8 mouse cellular contexts compared by ENCODE assay signal in genomic region chr16:35154245-35154640, GRCm38 (mm10). TPM values are rescaled to one million over a fixed set of nuclear protein-coding genes. Genes with fewer than 3 reads are reported as not detected.
DNase-seq lines count a peak whose midpoint lies in the region; ATAC-seq and TF ChIP-seq lines count a peak whose summit lies in the region.

No protein-coding gene starts in this region.

- ATAC-seq in megakaryocyte, adult 5-6 weeks (ENCODE audit: poor library complexity, severe bottlenecking), result no peak
- ATAC-seq in liver, postnatal 0 days, result no peak

- peak overlapping the region; percentile 96 for H3K4me3 ChIP-seq in megakaryocyte, embryonic 14.5 days (replicated peaks)
- peak overlapping the region; percentile 54 for H3K4me3 ChIP-seq in liver, postnatal 0 days (ENCODE audit: low read depth, low read length)

- peak overlapping the region; percentile 78 for H3K4me2 ChIP-seq in liver, postnatal 0 days (ENCODE audit: low read depth, low read length)

- TF ChIP-seq EP300 in liver, postnatal 0 days (IDR thresholded peaks at IDR 0.05; ENCODE audit: low read depth), result no peak

- peaks cover 85% of the 10 kb centered on the region for H3K4me1 ChIP-seq in megakaryocyte, embryonic 14.5 days
- H3K4me1 ChIP-seq in liver, postnatal 0 days (ENCODE audit: insufficient read depth), result peaks cover 14% of the 10 kb centered on the region

- DNase-seq in cerebellum, postnatal 36 days, result peak; percentile 62 to 65
- DNase-seq in heart, adult 18-20 months, result peak; percentile 55 to 57
- DNase-seq in kidney, postnatal 4 days, result peak; percentile 54 to 62
- no peak for DNase-seq in liver, postnatal 0 days
- peak; percentile 84 to 87 for DNase-seq in right cerebral cortex, postnatal 10 days (ENCODE audit: low spot score in 2 of 2)
- no peak for DNase-seq in gastrocnemius, postnatal 25 days

- WGBS in liver, postnatal 0 days (ENCODE audit: insufficient replicate concordance), result under 1% methylated on average over 29 of the region's 29 CpGs

- H3K27me3 ChIP-seq in megakaryocyte, embryonic 14.5 days (replicated peaks), result peaks cover 81% of the 10 kb centered on the region
- H3K27me3 ChIP-seq in liver, postnatal 0 days (ENCODE audit: insufficient read depth, low read length), result peaks cover 81% of the 10 kb centered on the region

- no peak for TF ChIP-seq CTCF in liver, postnatal 0 days (IDR thresholded peaks at IDR 0.05; ENCODE audit: low read depth)

- no peaks in the 10 kb centered on the region for H3K9me3 ChIP-seq in megakaryocyte, embryonic 14.5 days
- H3K9me3 ChIP-seq in liver, postnatal 0 days (ENCODE audit: low read length), result no peaks in the 10 kb centered on the region

- H3K36me3 ChIP-seq in megakaryocyte, embryonic 14.5 days (replicated peaks; ENCODE audit: low read length), result peaks cover 7% of the 10 kb centered on the region
- H3K36me3 ChIP-seq in liver, postnatal 0 days (replicated peaks; ENCODE audit: insufficient read depth, low read length), result no peaks in the 10 kb centered on the region

- no peak overlapping the region for H3K9ac ChIP-seq in liver, postnatal 0 days (replicated peaks)

- no peak overlapping the region for H3K27ac ChIP-seq in liver, postnatal 0 days (ENCODE audit: low read depth)

RNA-seq across cellular contexts. Expression of gene Adcy5, which starts 0.4 kb away (rescaled TPM):
- 3.9 and 4.7 TPM in 2 replicates for polyA plus RNA-seq in megakaryocyte, embryonic 14.5 days (2012; ENCODE audit: insufficient read depth, low replicate concordance)
- not detected in 2 replicates for total RNA-seq in megakaryocyte, adult 5-6 weeks (2015)
- total RNA-seq in megakaryocyte, adult 5-6 weeks (2017), result not detected in 2 replicates
- total RNA-seq in heart, adult 18-20 months (2021), result 10 to 100 TPM; 48.4 to 52.4 TPM
- polyA plus RNA-seq in liver, postnatal 0 days (2015; fragmentation: Nextera tagmentation; extraction: Ambion mirVana), result 0.28 and 0.39 TPM in 2 replicates
- 1 to 10 TPM; 1.2 to 4.1 TPM for total RNA-seq in gastrocnemius, postnatal 25 days (2021)

Comparison
In these comparisons a context has a peak if more than half of its experiments do, and no peak if none do; other contexts are left out.
1. DNase-seq: peak in cerebellum, postnatal 36 days (2 of 2), heart, adult 18-20 months (2 of 2), kidney, postnatal 4 days (2 of 2) and right cerebral cortex, postnatal 10 days (2 of 2); none in liver, postnatal 0 days (single experiment) and gastrocnemius, postnatal 25 days (single experiment).
2. RNA of gene Adcy5, which starts 0.4 kb away (total RNA-seq): 48.4 to 52.4 TPM in heart, adult 18-20 months; 1.2 to 4.1 TPM in gastrocnemius, postnatal 25 days and not detected in megakaryocyte, adult 5-6 weeks; every median in the first group is over 4 times any median in the second.